Mouse (Mus musculus) ovary, postnatal 14 days (tissue): ENCODE results near the gene Nyx.

Experiments
- DNase-seq: peaks from one replicate; pipeline ENCODE4 v3.0.0; 2022; ENCODE audit warnings: low spot score

Gene Nyx

GRCm38 (mm10) chrX:13492922-13493321, 27.0 kb downstream of the Nyx start:
- no peak for DNase-seq

- no peak for DNase-seq
Measured at GRCm38 (mm10) chrX:13494892-13495703, 29.2 kb downstream of the Nyx start.

- no peak for DNase-seq
Measured at GRCm38 (mm10) chrX:13500284-13500683, 34.4 kb downstream of the Nyx start.

GRCm38 (mm10) chrX:13502862-13503375, 37.0 kb downstream of the Nyx start:
- no peak for DNase-seq

- DNase-seq = no peak
Measured at GRCm38 (mm10) chrX:13504389-13504788, 38.5 kb downstream of the Nyx start.

GRCm38 (mm10) chrX:13506376-13506775, 40.5 kb downstream of the Nyx start:
- DNase-seq = no peak

GRCm38 (mm10) chrX:13513127-13513526, 47.2 kb downstream of the Nyx start:
- no peak for DNase-seq

- no peak for DNase-seq
Measured at GRCm38 (mm10) chrX:13513864-13514263, 48.0 kb downstream of the Nyx start.

- no peak for DNase-seq
Measured at GRCm38 (mm10) chrX:13516451-13516850, 50.5 kb downstream of the Nyx start.

- no peak for DNase-seq
Measured at GRCm38 (mm10) chrX:13518019-13518418, 52.1 kb downstream of the Nyx start.

- no peak for DNase-seq
Measured at GRCm38 (mm10) chrX:13518781-13519407, 53.0 kb downstream of the Nyx start.

- no peak for DNase-seq
Measured at GRCm38 (mm10) chrX:13519408-13519783, 53.5 kb downstream of the Nyx start.

- DNase-seq = no peak
Measured at GRCm38 (mm10) chrX:13520566-13520965, 54.7 kb downstream of the Nyx start.

- no peak for DNase-seq
Measured at GRCm38 (mm10) chrX:13521288-13521687, 55.4 kb downstream of the Nyx start.
